Mouse (Mus musculus): ENCODE data around the gene S100a11. TPM values are rescaled to one million over a fixed set of nuclear protein-coding genes. Genes with fewer than 3 reads are reported as not detected.
"Not testable (repeated sequence)": the region's sequence is repeated elsewhere in the genome, so short reads cannot be mapped to it uniquely, and the experiment has no call there.

Gene S100a11
- polyA plus RNA-seq, 1 experiment from 2014 or later: 790 TPM

- Histone ChIP-seq H3K9me3 (replicated peaks; ENCODE audit: control insufficient read depth, low read length) (no peaks in the 10 kb centered on the region), H3K27me3 (ENCODE audit: control insufficient read depth, insufficient read depth, low read length) (no peaks in the 10 kb centered on the region), H3K4me2 (no peak overlapping the region), H3K27ac (ENCODE audit: low read depth, low read length) (no peak overlapping the region), H3K9ac (ENCODE audit: low read depth, low read length) (no peak overlapping the region), H3K4me1 (ENCODE audit: control insufficient read depth, insufficient read depth, low read length) (peaks cover 3% of the 10 kb centered on the region; the same call in 1 of the 2 replicates), H3K4me3 (ENCODE audit: low read depth, low read length) (no peak overlapping the region), H3K36me3 (ENCODE audit: control insufficient read depth, insufficient read depth, low read length) (no peaks in the 10 kb centered on the region)
- WGBS (ENCODE audit: insufficient replicate concordance): 39% methylated on average over 2 of the region's 2 CpGs
- peak; percentile 61 for ATAC-seq (replicated peaks; ENCODE audit: insufficient number of reproducible peaks, low FRiP score, low TSS enrichment)
Observed at GRCm38 (mm10) chr3:93537068-93537576, 16.8 kb downstream of the S100a11 start.

GRCm38 (mm10) chr3:93538486-93538885 is 18.2 kb downstream of the S100a11 start:
- H3K27ac ChIP-seq (ENCODE audit: low read depth, low read length): no peak overlapping the region
- H3K27me3 ChIP-seq (ENCODE audit: control insufficient read depth, insufficient read depth, low read length): no peaks in the 10 kb centered on the region
- 48% methylated on average over 2 of the region's 2 CpGs for WGBS (ENCODE audit: insufficient replicate concordance)

GRCm38 (mm10) chr3:93541501-93541900 is 21.2 kb downstream of the S100a11 start:
- Histone ChIP-seq H3K4me1 (ENCODE audit: control insufficient read depth, insufficient read depth, low read length) (peaks cover 3% of the 10 kb centered on the region; the same call in 1 of the 2 replicates), H3K4me2 (no peak overlapping the region), H3K36me3 (ENCODE audit: control insufficient read depth, insufficient read depth, low read length) (no peaks in the 10 kb centered on the region), H3K27me3 (ENCODE audit: control insufficient read depth, insufficient read depth, low read length) (no peaks in the 10 kb centered on the region), H3K9ac (ENCODE audit: low read depth, low read length) (no peak overlapping the region), H3K9me3 (replicated peaks; ENCODE audit: control insufficient read depth, low read length) (no peaks in the 10 kb centered on the region), H3K27ac (ENCODE audit: low read depth, low read length) (no peak overlapping the region), H3K4me3 (ENCODE audit: low read depth, low read length) (no peak overlapping the region)
- no peak for ATAC-seq (replicated peaks; ENCODE audit: insufficient number of reproducible peaks, low FRiP score, low TSS enrichment)
- 47% methylated on average over 2 of the region's 2 CpGs for WGBS (ENCODE audit: insufficient replicate concordance)

More at GRCm38 (mm10) chr3:93538486-93538885, 18.2 kb downstream of the S100a11 start:
- Histone ChIP-seq H3K4me2 (no peak overlapping the region), H3K36me3 (ENCODE audit: control insufficient read depth, insufficient read depth, low read length) (no peaks in the 10 kb centered on the region), H3K9me3 (replicated peaks; ENCODE audit: control insufficient read depth, low read length) (no peaks in the 10 kb centered on the region), H3K9ac (ENCODE audit: low read depth, low read length) (no peak overlapping the region), H3K4me1 (ENCODE audit: control insufficient read depth, insufficient read depth, low read length) (peaks cover 3% of the 10 kb centered on the region; the same call in 1 of the 2 replicates), H3K4me3 (ENCODE audit: low read depth, low read length) (no peak overlapping the region)
- no peak for ATAC-seq (replicated peaks; ENCODE audit: insufficient number of reproducible peaks, low FRiP score, low TSS enrichment)

- H3K27ac ChIP-seq (ENCODE audit: low read depth, low read length); H3K4me1 ChIP-seq (ENCODE audit: control insufficient read depth, insufficient read depth, low read length); H3K36me3 ChIP-seq (ENCODE audit: control insufficient read depth, insufficient read depth, low read length); H3K4me2 ChIP-seq; H3K9ac ChIP-seq (ENCODE audit: low read depth, low read length); H3K4me3 ChIP-seq (ENCODE audit: low read depth, low read length); H3K27me3 ChIP-seq (ENCODE audit: control insufficient read depth, insufficient read depth, low read length); ATAC-seq (replicated peaks; ENCODE audit: insufficient number of reproducible peaks, low FRiP score, low TSS enrichment); H3K9me3 ChIP-seq (replicated peaks; ENCODE audit: control insufficient read depth, low read length): not testable (repeated sequence)
- WGBS (ENCODE audit: insufficient replicate concordance): 76% methylated on average over 6 of the region's 6 CpGs
Observed at GRCm38 (mm10) chr3:93544170-93544569, 23.9 kb downstream of the S100a11 start.

- Histone ChIP-seq H3K9me3 (replicated peaks; ENCODE audit: control insufficient read depth, low read length) (no peaks in the 10 kb centered on the region), H3K4me1 (ENCODE audit: control insufficient read depth, insufficient read depth, low read length) (no peaks in the 10 kb centered on the region), H3K27ac (ENCODE audit: low read depth, low read length) (no peak overlapping the region), H3K36me3 (ENCODE audit: control insufficient read depth, insufficient read depth, low read length) (no peaks in the 10 kb centered on the region), H3K4me3 (ENCODE audit: low read depth, low read length) (no peak overlapping the region), H3K4me2 (no peak overlapping the region), H3K9ac (ENCODE audit: low read depth, low read length) (no peak overlapping the region), H3K27me3 (ENCODE audit: control insufficient read depth, insufficient read depth, low read length) (no peaks in the 10 kb centered on the region)
- 28% methylated on average over 7 of the region's 7 CpGs for WGBS (ENCODE audit: insufficient replicate concordance)
- no peak for ATAC-seq (replicated peaks; ENCODE audit: insufficient number of reproducible peaks, low FRiP score, low TSS enrichment)
Observed at GRCm38 (mm10) chr3:93547099-93547648, 26.9 kb downstream of the S100a11 start.

GRCm38 (mm10) chr3:93547749-93548540 is 27.7 kb downstream of the S100a11 start:
- ATAC-seq (replicated peaks; ENCODE audit: insufficient number of reproducible peaks, low FRiP score, low TSS enrichment): no peak
- H3K27me3 ChIP-seq (ENCODE audit: control insufficient read depth, insufficient read depth, low read length): no peaks in the 10 kb centered on the region
- no peak overlapping the region for H3K9ac ChIP-seq (ENCODE audit: low read depth, low read length)
- no peaks in the 10 kb centered on the region for H3K4me1 ChIP-seq (ENCODE audit: control insufficient read depth, insufficient read depth, low read length)
- H3K27ac ChIP-seq (ENCODE audit: low read depth, low read length): no peak overlapping the region
- H3K36me3 ChIP-seq (ENCODE audit: control insufficient read depth, insufficient read depth, low read length): no peaks in the 10 kb centered on the region
- 70% methylated on average over 20 of the region's 20 CpGs for WGBS (ENCODE audit: insufficient replicate concordance)
- no peak overlapping the region for H3K4me2 ChIP-seq
- no peaks in the 10 kb centered on the region for H3K9me3 ChIP-seq (replicated peaks; ENCODE audit: control insufficient read depth, low read length)
- no peak overlapping the region for H3K4me3 ChIP-seq (ENCODE audit: low read depth, low read length)

- Histone ChIP-seq H3K4me3 (ENCODE audit: low read depth, low read length) (no peak overlapping the region), H3K4me1 (ENCODE audit: control insufficient read depth, insufficient read depth, low read length) (no peaks in the 10 kb centered on the region), H3K9me3 (replicated peaks; ENCODE audit: control insufficient read depth, low read length) (no peaks in the 10 kb centered on the region), H3K36me3 (ENCODE audit: control insufficient read depth, insufficient read depth, low read length) (no peaks in the 10 kb centered on the region), H3K27ac (ENCODE audit: low read depth, low read length) (no peak overlapping the region), H3K27me3 (ENCODE audit: control insufficient read depth, insufficient read depth, low read length) (no peaks in the 10 kb centered on the region), H3K4me2 (no peak overlapping the region), H3K9ac (ENCODE audit: low read depth, low read length) (no peak overlapping the region)
- ATAC-seq (replicated peaks; ENCODE audit: insufficient number of reproducible peaks, low FRiP score, low TSS enrichment): no peak
- WGBS (ENCODE audit: insufficient replicate concordance): 66% methylated on average over 5 of the region's 6 CpGs
Observed at GRCm38 (mm10) chr3:93548541-93549266, 28.4 kb downstream of the S100a11 start.

- Histone ChIP-seq H3K4me3 (ENCODE audit: low read depth, low read length) (no peak overlapping the region), H3K27me3 (ENCODE audit: control insufficient read depth, insufficient read depth, low read length) (no peaks in the 10 kb centered on the region), H3K9ac (ENCODE audit: low read depth, low read length) (no peak overlapping the region), H3K9me3 (replicated peaks; ENCODE audit: control insufficient read depth, low read length) (no peaks in the 10 kb centered on the region), H3K36me3 (ENCODE audit: control insufficient read depth, insufficient read depth, low read length) (no peaks in the 10 kb centered on the region), H3K4me2 (no peak overlapping the region), H3K27ac (ENCODE audit: low read depth, low read length) (no peak overlapping the region), H3K4me1 (ENCODE audit: control insufficient read depth, insufficient read depth, low read length) (peaks cover 4% of the 10 kb centered on the region; the same call in 1 of the 2 replicates)
- ATAC-seq (replicated peaks; ENCODE audit: insufficient number of reproducible peaks, low FRiP score, low TSS enrichment): no peak
- WGBS (ENCODE audit: insufficient replicate concordance): 60% methylated on average over 4 of the region's 4 CpGs
Observed at GRCm38 (mm10) chr3:93549986-93550385, 29.7 kb downstream of the S100a11 start.
